In genomic region chr9:22486211-22486610, GRCm38 (mm10) we compare ENCODE assay signal across 38 mouse cellular contexts. TPM values are rescaled to one million over a fixed set of nuclear protein-coding genes. Genes with fewer than 3 reads are reported as not detected.
DNase-seq lines count a peak whose midpoint lies in the region; ATAC-seq and TF ChIP-seq lines count a peak whose summit lies in the region.
"Had no signal": no experiment of that assay in that cellular context is flagged by ENCODE, and none has a peak within 500 bp of the region (broad histone marks: within the 10 kb centered on the region; RNA-seq: fewer than 3 reads in every experiment).

No protein-coding gene starts in this region.

- TF ChIP-seq POLR2A in ES-Bruce4 (IDR thresholded peaks at IDR 0.05; ENCODE audit: insufficient read depth, low read length) = peak; percentile 40

- ATAC-seq in heart, embryonic 11.5 days (replicated peaks; ENCODE audit: insufficient number of reproducible peaks, low FRiP score, low TSS enrichment) = no peak
- no peak for ATAC-seq in forebrain, embryonic 15.5 days (replicated peaks)
- ATAC-seq: CD4-positive, CD25-positive, alpha-beta regulatory T cell, adult 4 months; forebrain, embryonic 13.5 days; forebrain, postnatal 0 days; hindbrain, postnatal 0 days; intestine, postnatal 0 days had no signal

- TF ChIP-seq CTCF in ES-Bruce4 (IDR thresholded peaks at IDR 0.05; ENCODE audit: low read depth, low read length) = no peak

- no peaks in the 10 kb centered on the region for H3K27me3 ChIP-seq in ES-Bruce4 (ENCODE audit: control insufficient read depth, insufficient read depth, low read length, poor library complexity, severe bottlenecking)
- no peaks in the 10 kb centered on the region for H3K27me3 ChIP-seq in heart, embryonic 11.5 days (ENCODE audit: control insufficient read depth, insufficient read depth, low read length)
- no peaks in the 10 kb centered on the region for H3K27me3 ChIP-seq in forebrain, embryonic 15.5 days
- H3K27me3 ChIP-seq: embryonic facial prominence, embryonic 13.5 days; forebrain, embryonic 13.5 days; heart, embryonic 12.5 days; heart, embryonic 15.5 days had no signal

- no peak for TF ChIP-seq EP300 in ES-Bruce4 (IDR thresholded peaks at IDR 0.05; ENCODE audit: insufficient read depth, low read depth, low read length)

- H3K36me3 ChIP-seq in ES-Bruce4 (ENCODE audit: control insufficient read depth, insufficient read depth, low read length, poor library complexity, severe bottlenecking) = no peaks in the 10 kb centered on the region
- H3K36me3 ChIP-seq in heart, embryonic 11.5 days (ENCODE audit: control insufficient read depth, insufficient read depth, low read length) = no peaks in the 10 kb centered on the region
- H3K36me3 ChIP-seq in forebrain, embryonic 15.5 days = no peaks in the 10 kb centered on the region
- H3K36me3 ChIP-seq: embryonic facial prominence, embryonic 10.5 days; embryonic facial prominence, embryonic 13.5 days; forebrain, embryonic 10.5 days; heart, embryonic 12.5 days; heart, embryonic 15.5 days; hindbrain, embryonic 10.5 days had no signal

- H3K9me3 ChIP-seq in ES-Bruce4 (replicated peaks; ENCODE audit: control insufficient read depth, insufficient read depth, low read length, poor library complexity, severe bottlenecking) = no peaks in the 10 kb centered on the region
- H3K9me3 ChIP-seq in heart, embryonic 11.5 days (replicated peaks; ENCODE audit: control insufficient read depth, low read length) = no peaks in the 10 kb centered on the region
- no peaks in the 10 kb centered on the region for H3K9me3 ChIP-seq in forebrain, embryonic 15.5 days
- H3K9me3 ChIP-seq: embryonic facial prominence, embryonic 10.5 days; embryonic facial prominence, embryonic 13.5 days; forebrain, embryonic 10.5 days; forebrain, embryonic 13.5 days; heart, embryonic 12.5 days; heart, embryonic 15.5 days; hindbrain, embryonic 10.5 days had no signal

- H3K27ac ChIP-seq in ES-Bruce4 (ENCODE audit: insufficient read depth, low read length) = peak overlapping the region; percentile 41; the same call in 1 of the 2 replicates
- H3K27ac ChIP-seq in heart, embryonic 11.5 days (ENCODE audit: low read depth, low read length) = no peak overlapping the region
- no peak overlapping the region for H3K27ac ChIP-seq in forebrain, embryonic 15.5 days (replicated peaks)
- H3K27ac ChIP-seq: embryonic facial prominence, embryonic 10.5 days; embryonic facial prominence, embryonic 13.5 days; forebrain, embryonic 10.5 days; forebrain, embryonic 13.5 days; gastrocnemius, adult 2 months; heart, embryonic 15.5 days; hindbrain, embryonic 10.5 days; hindbrain, embryonic 14.5 days; hindbrain, postnatal 0 days had no signal

- H3K9ac ChIP-seq in ES-Bruce4 (ENCODE audit: low read depth, poor library complexity, severe bottlenecking) = peak overlapping the region; percentile 87
- H3K9ac ChIP-seq in heart, embryonic 11.5 days (ENCODE audit: low read depth, low read length) = no peak overlapping the region
- no peak overlapping the region for H3K9ac ChIP-seq in forebrain, embryonic 15.5 days (replicated peaks)
- H3K9ac ChIP-seq: embryonic facial prominence, embryonic 13.5 days; forebrain, embryonic 13.5 days; forebrain, postnatal 0 days; heart, embryonic 12.5 days; heart, embryonic 15.5 days; hindbrain, embryonic 14.5 days had no signal

- peak; percentile 15 for DNase-seq in lung, postnatal 25 days (ENCODE audit: low spot score)
- no peak for DNase-seq in lung, postnatal 14 days
- DNase-seq in 3134 (ENCODE audit: extremely low read depth, insufficient read length, low spot score) (peak; percentile 55), R1 (ENCODE audit: low read depth, low spot score) (peak; percentile 87)
- DNase-seq in layer of hippocampus, adult 9-11 months = no peak
- DNase-seq: adrenal gland, adult 2 months; adrenal gland, postnatal 14 days; cerebellum, adult 11-12 months; cerebellum, adult 8-10 months; cerebellum, postnatal 10 days; cerebellum, postnatal 36 days; embryo, embryonic 11 days; forebrain, postnatal 0 days; gastrocnemius, adult 2 months; gastrocnemius, postnatal 14 days; heart, adult 11 months; heart, postnatal 10 days; heart, postnatal 36 days had no signal

- 81% methylated on average over 7 of the region's 7 CpGs for WGBS in heart, embryonic 11.5 days (ENCODE audit: insufficient replicate concordance)
- 96% methylated on average over 7 of the region's 7 CpGs for WGBS in forebrain, embryonic 15.5 days

- H3K4me1 ChIP-seq in ES-Bruce4 (ENCODE audit: control insufficient read depth, insufficient read depth, low read length) = no peaks in the 10 kb centered on the region
- H3K4me1 ChIP-seq in heart, embryonic 11.5 days (ENCODE audit: control insufficient read depth, insufficient read depth, low read length) = no peaks in the 10 kb centered on the region
- no peaks in the 10 kb centered on the region for H3K4me1 ChIP-seq in forebrain, embryonic 15.5 days
- H3K4me1 ChIP-seq: embryonic facial prominence, embryonic 10.5 days; embryonic facial prominence, embryonic 13.5 days; forebrain, embryonic 10.5 days; heart, embryonic 12.5 days; heart, embryonic 15.5 days; hindbrain, embryonic 10.5 days had no signal

- peak overlapping the region; percentile 95 for H3K4me3 ChIP-seq in ES-Bruce4 (ENCODE audit: low read depth, low read length)
- no peak overlapping the region for H3K4me3 ChIP-seq in heart, embryonic 11.5 days (ENCODE audit: low read depth, low read length)
- no peak overlapping the region for H3K4me3 ChIP-seq in forebrain, embryonic 15.5 days
- H3K4me3 ChIP-seq: embryonic facial prominence, embryonic 10.5 days; embryonic facial prominence, embryonic 13.5 days; erythroblast, embryonic 14.5 days; forebrain, embryonic 10.5 days; forebrain, embryonic 13.5 days; gastrocnemius, adult 2 months; heart, embryonic 12.5 days; heart, embryonic 15.5 days; hindbrain, embryonic 10.5 days had no signal

- no peak overlapping the region for H3K4me2 ChIP-seq in heart, embryonic 11.5 days
- no peak overlapping the region for H3K4me2 ChIP-seq in forebrain, embryonic 15.5 days (replicated peaks)
- H3K4me2 ChIP-seq: embryonic facial prominence, embryonic 13.5 days; forebrain, embryonic 13.5 days; heart, embryonic 12.5 days; heart, embryonic 15.5 days; hindbrain, embryonic 14.5 days had no signal

RNA-seq across cellular contexts. Expression of gene Bbs9, which starts 10.7 kb away (rescaled TPM):
- polyA plus RNA-seq in ES-Bruce4 (2011; ENCODE audit: insufficient read depth, insufficient read length, low read depth, missing spikeins) = 17.9 and 20.3 TPM in 2 replicates
- 8.2 and 8.6 TPM in 2 replicates for polyA plus RNA-seq in heart, embryonic 11.5 days (2014; fragmentation: Nextera tagmentation; extraction: Ambion mirVana)
- polyA plus RNA-seq in forebrain, embryonic 15.5 days (2015; fragmentation: Nextera tagmentation; extraction: Ambion mirVana) = 17.5 and 20.8 TPM in 2 replicates
- polyA plus RNA-seq: erythroblast, embryonic 14.5 days had no signal

RNA-seq across cellular contexts. Expression of gene Rp9, which starts 16.7 kb away (rescaled TPM):
- polyA plus RNA-seq in ES-Bruce4 (2011; ENCODE audit: insufficient read depth, insufficient read length, low read depth, missing spikeins) = 41.5 and 42.8 TPM in 2 replicates
- 42.4 and 48.0 TPM in 2 replicates for polyA plus RNA-seq in heart, embryonic 11.5 days (2014; fragmentation: Nextera tagmentation; extraction: Ambion mirVana)
- 70.1 and 71.5 TPM in 2 replicates for polyA plus RNA-seq in forebrain, embryonic 15.5 days (2015; fragmentation: Nextera tagmentation; extraction: Ambion mirVana)

RNA-seq across cellular contexts. Expression of gene Gm17545, which starts 32.1 kb away (rescaled TPM):
- polyA plus RNA-seq in ES-Bruce4 (2011; ENCODE audit: insufficient read depth, insufficient read length, low read depth, missing spikeins) = not detected in 2 replicates
- polyA plus RNA-seq in heart, embryonic 11.5 days (2014; fragmentation: Nextera tagmentation; extraction: Ambion mirVana) = not detected in 2 replicates
- polyA plus RNA-seq in forebrain, embryonic 15.5 days (2015; fragmentation: Nextera tagmentation; extraction: Ambion mirVana) = not detected in 2 replicates
- polyA plus RNA-seq: adrenal gland, adult 2 months; brain, embryonic 14.5 days; C2C12; CD4-positive, CD25-positive, alpha-beta regulatory T cell, adult 4 months; cortical plate, adult 2 months; embryonic facial prominence, embryonic 10.5 days; embryonic facial prominence, embryonic 13.5 days; erythroblast, embryonic 14.5 days; forebrain, embryonic 10.5 days; forebrain, embryonic 13.5 days; forebrain, postnatal 0 days; frontal cortex, adult 2 months; heart, embryonic 12.5 days; heart, embryonic 15.5 days; hindbrain, embryonic 10.5 days; hindbrain, embryonic 14.5 days; hindbrain, postnatal 0 days; intestine, embryonic 14.5 days; intestine, postnatal 0 days had no signal

Comparison
In these comparisons a context has a peak if more than half of its experiments do, and no peak if none do; other contexts are left out.
1. DNase-seq: peak in lung, postnatal 25 days (single experiment), 3134 (single experiment) and R1 (single experiment); none in lung, postnatal 14 days (single experiment) and layer of hippocampus, adult 9-11 months (single experiment).